Mouse (Mus musculus) adrenal gland, adult 8-10 months (tissue): ENCODE data around the gene Ibsp. TPM values are rescaled to one million over a fixed set of nuclear protein-coding genes. Genes with fewer than 3 reads are reported as not detected.

ENCODE experiments used
- DNase-seq: peaks from one replicate; pipeline ENCODE4 v3.0.0; 2022
- microRNA-seq, 2 experiments: library from miRNA; unstranded; fragments of <30 nt; microRNA quantifications; one replicate each; pipeline ENCODE4 v1.2.0; 2022
- total RNA-seq, 4 experiments: library from RNA; stranded (reverse); gene quantifications; 2 replicates each; pipeline ENCODE4 v1.2.4; 2022

Ibsp gene
- total RNA-seq, 4 experiments from 2014 or later, result 0.12 to 0.35 TPM; not detected in 2

- DNase-seq, result no peak
Measured at GRCm38 (mm10) chr5:104344526-104345240, 45.7 kb downstream of the Ibsp start.

- DNase-seq, result no peak
Measured at GRCm38 (mm10) chr5:104345241-104345630, 46.3 kb downstream of the Ibsp start.

GRCm38 (mm10) chr5:104351041-104351440, 52.1 kb downstream of the Ibsp start:
- DNase-seq, result no peak

- no peak for DNase-seq
Measured at GRCm38 (mm10) chr5:104351874-104352273, 52.9 kb downstream of the Ibsp start.

- DNase-seq, result no peak
Measured at GRCm38 (mm10) chr5:104357575-104357974, 58.6 kb downstream of the Ibsp start.

- DNase-seq, result no peak
Measured at GRCm38 (mm10) chr5:104358592-104358991, 59.6 kb downstream of the Ibsp start.

GRCm38 (mm10) chr5:104359257-104359656, 60.3 kb downstream of the Ibsp start:
- no peak for DNase-seq

Small RNAs within 50 kb of the gene (microRNA-seq; reads per million reads assigned to microRNA genes)
- 0 reads per million in 2 experiments for gene Gm23616

Other genes with a start within 250 kb of the Ibsp start
- gene Gm17660, start 221.6 kb upstream of the Ibsp start, total RNA-seq, result not detected
- 10 to 100 TPM; 33.3 to 48.7 (median 41.3) TPM for gene Sparcl1, start 185.4 kb upstream of the Ibsp start, total RNA-seq
- gene Dspp, start 128.5 kb upstream of the Ibsp start, total RNA-seq, result not detected
- gene Dmp1, start 96.6 kb upstream of the Ibsp start, total RNA-seq, result under 1 TPM in 2 of 4 experiments, not detected in 2; 0.10 to 0.12 TPM
- not detected for gene Mepe, start 26.2 kb downstream of the Ibsp start, total RNA-seq
- gene Spp1, start 135.9 kb downstream of the Ibsp start, total RNA-seq, result 100 to 1,000 TPM in 2 of 4 experiments, 10 to 100 TPM in 2; 14.1 to 367 (median 92.9) TPM
- gene Pkd2, start 160.3 kb downstream of the Ibsp start, total RNA-seq, result 10 to 100 TPM; 44.1 to 68.0 (median 53.9) TPM
- gene BC005561, start 209.2 kb downstream of the Ibsp start, total RNA-seq, result 10 to 100 TPM in 2 of 4 experiments, 1 to 10 TPM in 2; 8.4 to 13.9 (median 10.1) TPM